Comparison of ENCODE assay signal across 32 mouse cellular contexts in genomic region chr11:33927836-33928235, GRCm38 (mm10). TPM values are rescaled to one million over a fixed set of nuclear protein-coding genes. Genes with fewer than 3 reads are reported as not detected.
DNase-seq lines count a peak whose midpoint lies in the region; ATAC-seq and TF ChIP-seq lines count a peak whose summit lies in the region.
"Had no signal": no experiment of that assay in that cellular context is flagged by ENCODE, and none has a peak within 500 bp of the region (broad histone marks: within the 10 kb centered on the region; RNA-seq: fewer than 3 reads in every experiment).

No protein-coding gene starts in this region.

- peak; percentile 73 for ATAC-seq in forebrain, postnatal 0 days
- ATAC-seq in forebrain, embryonic 12.5 days (ENCODE audit: low FRiP score): no peak
- ATAC-seq: intestine, embryonic 16.5 days had no signal

- no peak overlapping the region for H3K27ac ChIP-seq in forebrain, postnatal 0 days (ENCODE audit: low read depth, low read length)
- H3K27ac ChIP-seq in forebrain, embryonic 12.5 days: no peak overlapping the region
- H3K27ac ChIP-seq: gastrocnemius, adult 2 months; kidney, postnatal 0 days; limb, embryonic 12.5 days; liver, embryonic 15.5 days; midbrain, embryonic 10.5 days; neural tube, embryonic 12.5 days; stomach, postnatal 0 days had no signal

- no peaks in the 10 kb centered on the region for H3K9me3 ChIP-seq in forebrain, postnatal 0 days (ENCODE audit: low read length)
- H3K9me3 ChIP-seq in forebrain, embryonic 12.5 days: no peaks in the 10 kb centered on the region
- H3K9me3 ChIP-seq: limb, embryonic 12.5 days; liver, embryonic 15.5 days; midbrain, embryonic 10.5 days; neural tube, embryonic 12.5 days had no signal

- 48% methylated on average over 4 of the region's 4 CpGs for WGBS in forebrain, postnatal 0 days
- WGBS in forebrain, embryonic 12.5 days: 77% methylated on average over 4 of the region's 4 CpGs

- no peaks in the 10 kb centered on the region for H3K36me3 ChIP-seq in forebrain, postnatal 0 days (ENCODE audit: insufficient read depth)
- no peaks in the 10 kb centered on the region for H3K36me3 ChIP-seq in forebrain, embryonic 12.5 days (replicated peaks)
- H3K36me3 ChIP-seq: G1E; limb, embryonic 12.5 days; liver, embryonic 15.5 days; midbrain, embryonic 10.5 days; neural tube, embryonic 12.5 days had no signal

- H3K4me3 ChIP-seq in forebrain, postnatal 0 days (ENCODE audit: low read depth, low read length): no peak overlapping the region
- H3K4me3 ChIP-seq in forebrain, embryonic 12.5 days (replicated peaks): no peak overlapping the region
- H3K4me3 ChIP-seq: gastrocnemius, adult 2 months; limb, embryonic 12.5 days; liver, embryonic 15.5 days; midbrain, embryonic 10.5 days; myocyte; neural tube, embryonic 12.5 days had no signal

- H3K4me2 ChIP-seq in forebrain, postnatal 0 days (ENCODE audit: low read depth): no peak overlapping the region
- H3K4me2 ChIP-seq in forebrain, embryonic 12.5 days: no peak overlapping the region
- H3K4me2 ChIP-seq: heart, embryonic 11.5 days; liver, embryonic 15.5 days; neural tube, embryonic 12.5 days had no signal

- H3K4me1 ChIP-seq in forebrain, postnatal 0 days (ENCODE audit: insufficient read depth): no peaks in the 10 kb centered on the region
- peaks cover 8% of the 10 kb centered on the region for H3K4me1 ChIP-seq in forebrain, embryonic 12.5 days

- peak; percentile 78 to 82 for DNase-seq in cerebellum, postnatal 10 days
- DNase-seq in cerebellum, adult 9-10 months: no peak
- peak; percentile 68 for DNase-seq in forebrain, postnatal 0 days
- DNase-seq in layer of hippocampus, postnatal 10 days (ENCODE audit: low spot score in 2 of 2): peak; percentile 55 to 61
- no peak for DNase-seq in layer of hippocampus, postnatal 25 days (ENCODE audit: extremely low spot score in 1 of 2, low spot score in 1 of 2)
- peak; percentile 11 for DNase-seq in lung, postnatal 36 days
- no peak for DNase-seq in lung, adult 18-20 months
- DNase-seq: adrenal gland, adult 8-10 months; cerebellum, adult 11-12 months; cerebellum, postnatal 36 days; gastrocnemius, adult 2 months; gastrocnemius, postnatal 36 days; heart, adult 18-20 months; heart, postnatal 36 days; kidney, adult 8-10 months; kidney, postnatal 4 days; right cerebral cortex, postnatal 4 days; thymus, adult 18-20 months; thymus, postnatal 25 days had no signal

- no peaks in the 10 kb centered on the region for H3K27me3 ChIP-seq in forebrain, postnatal 0 days (ENCODE audit: insufficient read depth, low read length)
- H3K27me3 ChIP-seq in forebrain, embryonic 12.5 days: no peaks in the 10 kb centered on the region
- H3K27me3 ChIP-seq: liver, embryonic 15.5 days had no signal

- H3K9ac ChIP-seq in forebrain, postnatal 0 days: no peak overlapping the region
- no peak overlapping the region for H3K9ac ChIP-seq in forebrain, embryonic 12.5 days
- H3K9ac ChIP-seq: limb, embryonic 12.5 days; liver, embryonic 15.5 days; neural tube, embryonic 12.5 days had no signal

- no peak for TF ChIP-seq CTCF in forebrain, postnatal 0 days (IDR thresholded peaks at IDR 0.05; ENCODE audit: low read depth)

RNA-seq across cellular contexts. Expression of gene Kcnmb1, which starts 35.0 kb away (rescaled TPM):
- 0.10 and 0.15 TPM in 2 replicates for total RNA-seq in forebrain, postnatal 0 days (2014; rRNA removed)
- polyA plus RNA-seq in forebrain, postnatal 0 days (2015; fragmentation: Nextera tagmentation; extraction: Ambion mirVana): 0.10 and 0.13 TPM in 2 replicates
- 0.08 TPM in 1 of 2 replicates, not detected in the other for polyA plus RNA-seq in forebrain, embryonic 12.5 days (2016; fragmentation: Nextera tagmentation; extraction: Ambion mirVana)
- total RNA-seq in layer of hippocampus, postnatal 10 days (2021): under 1 TPM; 0.27 to 0.33 TPM
- total RNA-seq in layer of hippocampus, postnatal 25 days (2021): under 1 TPM; 0.16 to 0.30 TPM
- total RNA-seq: liver, adult 2 months; megakaryocyte progenitor cell, adult 5-6 weeks had no signal
- polyA plus RNA-seq: G1E; liver, embryonic 15.5 days had no signal

Comparison
In these comparisons a context has a peak if more than half of its experiments do, and no peak if none do; other contexts are left out.
1. DNase-seq: peak in cerebellum, postnatal 10 days (2 of 2), forebrain, postnatal 0 days (single experiment), layer of hippocampus, postnatal 10 days (2 of 2) and lung, postnatal 36 days (single experiment); none in cerebellum, adult 9-10 months (single experiment), layer of hippocampus, postnatal 25 days (0 of 2) and lung, adult 18-20 months (0 of 2).